Mouse (Mus musculus): Measurements from ENCODE around the gene Actl10.
A peak's percentile ranks its signal among the peaks of the same experiment; 100 is the strongest.

The Actl10 gene

GRCm38 (mm10) chr2:154549886-154550189 lies 1.7 kb upstream of the Actl10 start:
- ATAC-seq (ENCODE audit: insufficient number of reproducible peaks, low FRiP score, low TSS enrichment), result no peak

GRCm38 (mm10) chr2:154550937-154551336 lies 639 bp upstream of the Actl10 start:
- ATAC-seq (ENCODE audit: insufficient number of reproducible peaks, low FRiP score, low TSS enrichment), result no peak

- peak; percentile 49; the same call in 1 of the 2 replicates for ATAC-seq (ENCODE audit: insufficient number of reproducible peaks, low FRiP score, low TSS enrichment)
Measured at GRCm38 (mm10) chr2:154551927-154552326, 351 bp downstream of the Actl10 start.

GRCm38 (mm10) chr2:154552424-154552907 lies 890 bp downstream of the Actl10 start:
- ATAC-seq (ENCODE audit: insufficient number of reproducible peaks, low FRiP score, low TSS enrichment), result peak; percentile 71

GRCm38 (mm10) chr2:154555235-154555634 lies 3.7 kb downstream of the Actl10 start:
- no peak for ATAC-seq (ENCODE audit: insufficient number of reproducible peaks, low FRiP score, low TSS enrichment)

- no peak for ATAC-seq (ENCODE audit: insufficient number of reproducible peaks, low FRiP score, low TSS enrichment)
Measured at GRCm38 (mm10) chr2:154557184-154557832, 5.7 kb downstream of the Actl10 start.

GRCm38 (mm10) chr2:154558264-154559039 lies 6.9 kb downstream of the Actl10 start, which contains the start of gene Necab3:
Gene Necab3, minus strand, starts transcription at chr2:154558890.
- ATAC-seq (ENCODE audit: insufficient number of reproducible peaks, low FRiP score, low TSS enrichment), result peak; percentile 54

- no peak for ATAC-seq (ENCODE audit: insufficient number of reproducible peaks, low FRiP score, low TSS enrichment)
Measured at GRCm38 (mm10) chr2:154563612-154564170, 12.1 kb downstream of the Actl10 start.

- peak; percentile 74 for ATAC-seq (ENCODE audit: insufficient number of reproducible peaks, low FRiP score, low TSS enrichment)
Measured at GRCm38 (mm10) chr2:154565562-154565961, 14.0 kb downstream of the Actl10 start.

- no peak for ATAC-seq (ENCODE audit: insufficient number of reproducible peaks, low FRiP score, low TSS enrichment)
Measured at GRCm38 (mm10) chr2:154566641-154567040, 15.1 kb downstream of the Actl10 start.

- ATAC-seq (ENCODE audit: insufficient number of reproducible peaks, low FRiP score, low TSS enrichment), result no peak
Measured at GRCm38 (mm10) chr2:154567766-154568165, 16.2 kb downstream of the Actl10 start.

- no peak for ATAC-seq (ENCODE audit: insufficient number of reproducible peaks, low FRiP score, low TSS enrichment)
Measured at GRCm38 (mm10) chr2:154568329-154569070, 16.9 kb downstream of the Actl10 start.

GRCm38 (mm10) chr2:154569071-154569748 lies 17.6 kb downstream of the Actl10 start:
- no peak for ATAC-seq (ENCODE audit: insufficient number of reproducible peaks, low FRiP score, low TSS enrichment)

GRCm38 (mm10) chr2:154569836-154570286 lies 18.3 kb downstream of the Actl10 start, which contains the start of gene E2f1:
Gene E2f1, minus strand, starts transcription at chr2:154569892.
- ATAC-seq (ENCODE audit: insufficient number of reproducible peaks, low FRiP score, low TSS enrichment), result peak; percentile 96

- no peak for ATAC-seq (ENCODE audit: insufficient number of reproducible peaks, low FRiP score, low TSS enrichment)
Measured at GRCm38 (mm10) chr2:154570666-154571065, 19.1 kb downstream of the Actl10 start.

- no peak for ATAC-seq (ENCODE audit: insufficient number of reproducible peaks, low FRiP score, low TSS enrichment)
Measured at GRCm38 (mm10) chr2:154571266-154571665, 19.7 kb downstream of the Actl10 start.

GRCm38 (mm10) chr2:154571976-154572375 lies 20.4 kb downstream of the Actl10 start:
- ATAC-seq (ENCODE audit: insufficient number of reproducible peaks, low FRiP score, low TSS enrichment), result no peak

GRCm38 (mm10) chr2:154572996-154573395 lies 21.4 kb downstream of the Actl10 start:
- no peak for ATAC-seq (ENCODE audit: insufficient number of reproducible peaks, low FRiP score, low TSS enrichment)

- no peak for ATAC-seq (ENCODE audit: insufficient number of reproducible peaks, low FRiP score, low TSS enrichment)
Measured at GRCm38 (mm10) chr2:154574271-154574670, 22.7 kb downstream of the Actl10 start.

All from cerebellum, adult (tissue).